Mouse (Mus musculus): Measurements from ENCODE around the gene Slco4c1. TPM values are rescaled to one million over a fixed set of nuclear protein-coding genes. Genes with fewer than 3 reads are reported as not detected.

The Slco4c1 gene
- polyA plus RNA-seq, 1 experiment from 2014 or later, result 0.19 TPM

- Histone ChIP-seq H3K9me3 (replicated peaks; ENCODE audit: control insufficient read depth, low read length) (no peaks in the 10 kb centered on the region), H3K4me3 (ENCODE audit: low read depth, low read length) (no peak overlapping the region), H3K36me3 (ENCODE audit: control insufficient read depth, insufficient read depth, low read length) (no peaks in the 10 kb centered on the region), H3K4me1 (ENCODE audit: control insufficient read depth, insufficient read depth, low read length) (no peaks in the 10 kb centered on the region), H3K27me3 (replicated peaks; ENCODE audit: control insufficient read depth, insufficient read depth, low read length) (no peaks in the 10 kb centered on the region), H3K9ac (ENCODE audit: low read length) (no peak overlapping the region), H3K4me2 (ENCODE audit: low read length) (no peak overlapping the region; the same call in 1 of the 2 replicates), H3K27ac (ENCODE audit: low read depth, low read length) (no peak overlapping the region)
- peak; percentile 33 for DNase-seq (ENCODE audit: low spot score)
- 34% methylated on average over 4 of the region's 4 CpGs for WGBS
- peak; percentile 40; the same call in 1 of the 2 replicates for ATAC-seq
These were observed 77.3 kb downstream of the Slco4c1 start for GRCm38 (mm10) chr1:96794690-96795089.

DNA sequence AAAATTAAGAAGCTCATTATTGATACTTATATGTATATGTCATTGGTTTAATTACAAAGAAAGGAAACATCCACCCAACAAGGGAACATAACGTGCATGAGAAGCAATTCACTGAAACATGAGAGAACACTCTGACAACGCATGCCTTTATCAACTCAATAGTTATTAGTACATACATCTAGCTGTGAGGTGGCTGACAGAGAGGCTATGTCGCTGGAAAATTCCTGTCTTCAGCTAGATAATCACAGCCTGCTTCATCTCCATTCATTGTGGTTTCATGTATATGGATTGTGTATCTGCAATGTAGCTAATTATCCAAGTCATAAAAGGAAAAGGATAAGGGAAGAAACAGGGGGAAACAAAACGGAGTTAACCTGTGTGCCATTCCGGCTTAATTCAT lies 77.7 kb downstream of the Slco4c1 start:
- WGBS, result 44% methylated on average over 5 of the region's 5 CpGs
- no peak overlapping the region for H3K9ac ChIP-seq (ENCODE audit: low read length)
- no peaks in the 10 kb centered on the region for H3K4me1 ChIP-seq (ENCODE audit: control insufficient read depth, insufficient read depth, low read length)
- no peak overlapping the region for H3K4me3 ChIP-seq (ENCODE audit: low read depth, low read length)
- H3K4me2 ChIP-seq (ENCODE audit: low read length), result no peak overlapping the region
- no peaks in the 10 kb centered on the region for H3K9me3 ChIP-seq (replicated peaks; ENCODE audit: control insufficient read depth, low read length)
- ATAC-seq (0 out of 2 replicates have a peak, but pooled peaks have one; percentile 31), DNase-seq (ENCODE audit: low spot score) (peak; percentile 13)
- no peak overlapping the region for H3K27ac ChIP-seq (ENCODE audit: low read depth, low read length)
- H3K36me3 ChIP-seq (ENCODE audit: control insufficient read depth, insufficient read depth, low read length), result no peaks in the 10 kb centered on the region
- no peaks in the 10 kb centered on the region for H3K27me3 ChIP-seq (replicated peaks; ENCODE audit: control insufficient read depth, insufficient read depth, low read length)

- H3K4me3 ChIP-seq (ENCODE audit: low read depth, low read length), result no peak overlapping the region
These were observed 82.7 kb downstream of the Slco4c1 start for GRCm38 (mm10) chr1:96789268-96789667.

DNA sequence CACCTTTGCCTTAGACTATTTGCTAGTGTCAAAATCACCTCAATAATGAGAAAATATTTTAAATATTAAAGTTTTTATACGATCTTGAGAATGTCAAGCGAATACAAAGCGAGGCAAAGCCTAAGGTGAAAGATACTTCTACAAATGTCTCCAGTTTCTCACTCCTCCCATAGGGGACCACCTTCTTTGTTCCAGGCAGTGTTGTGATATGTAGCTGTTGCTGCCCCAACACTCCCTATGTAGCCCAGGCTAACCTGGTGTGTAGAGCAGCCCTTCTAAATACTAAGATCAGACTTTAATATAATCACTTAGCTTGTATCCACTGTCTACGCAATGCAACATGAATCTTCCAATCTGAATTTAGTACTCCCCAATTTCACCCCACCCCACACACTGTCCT lies 97.8 kb downstream of the Slco4c1 start:
- H3K27ac ChIP-seq (ENCODE audit: low read depth, low read length), result no peak overlapping the region
- no peak overlapping the region for H3K9ac ChIP-seq (ENCODE audit: low read length)
- H3K27me3 ChIP-seq (replicated peaks; ENCODE audit: control insufficient read depth, insufficient read depth, low read length), result no peaks in the 10 kb centered on the region
- H3K4me3 ChIP-seq (ENCODE audit: low read depth, low read length), result no peak overlapping the region
- DNase-seq (ENCODE audit: low spot score) (no peak), ATAC-seq (peak; percentile 40)
- H3K4me2 ChIP-seq (ENCODE audit: low read length), result no peak overlapping the region
- 87% methylated on average over 4 of the region's 4 CpGs for WGBS
- H3K4me1 ChIP-seq (ENCODE audit: control insufficient read depth, insufficient read depth, low read length), result no peaks in the 10 kb centered on the region
- H3K36me3 ChIP-seq (ENCODE audit: control insufficient read depth, insufficient read depth, low read length), result no peaks in the 10 kb centered on the region
- H3K9me3 ChIP-seq (replicated peaks; ENCODE audit: control insufficient read depth, low read length), result no peaks in the 10 kb centered on the region

More at GRCm38 (mm10) chr1:96789268-96789667, 82.7 kb downstream of the Slco4c1 start:
- DNase-seq (ENCODE audit: low spot score) (no peak), ATAC-seq (no peak)
- 95% methylated on average over 1 of the region's 1 CpGs for WGBS
- Histone ChIP-seq H3K36me3 (ENCODE audit: control insufficient read depth, insufficient read depth, low read length) (no peaks in the 10 kb centered on the region), H3K4me2 (ENCODE audit: low read length) (no peak overlapping the region), H3K9ac (ENCODE audit: low read length) (no peak overlapping the region), H3K9me3 (replicated peaks; ENCODE audit: control insufficient read depth, low read length) (no peaks in the 10 kb centered on the region), H3K27ac (ENCODE audit: low read depth, low read length) (no peak overlapping the region), H3K27me3 (replicated peaks; ENCODE audit: control insufficient read depth, insufficient read depth, low read length) (no peaks in the 10 kb centered on the region), H3K4me1 (ENCODE audit: control insufficient read depth, insufficient read depth, low read length) (no peaks in the 10 kb centered on the region)

DNA sequence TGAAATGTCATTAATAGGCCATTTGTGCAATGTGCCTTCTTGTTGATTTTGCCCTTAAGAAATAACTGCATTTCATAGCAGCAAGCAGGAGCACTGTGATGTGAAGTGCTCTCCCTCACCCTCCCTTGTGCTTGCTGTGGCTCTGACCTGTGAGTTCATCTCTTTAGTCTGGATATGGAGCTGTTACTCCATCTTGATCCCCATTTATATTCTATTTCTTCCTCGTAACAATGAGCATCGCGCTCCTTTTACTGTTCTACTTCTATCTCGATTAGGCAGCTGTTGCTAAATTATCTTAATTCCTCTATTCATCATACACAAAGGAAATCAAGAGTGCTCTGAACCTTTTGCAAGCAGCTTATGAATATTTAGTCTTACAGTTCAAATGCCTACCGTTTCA lies 98.3 kb downstream of the Slco4c1 start:
- Histone ChIP-seq H3K27ac (ENCODE audit: low read depth, low read length) (no peak overlapping the region), H3K36me3 (ENCODE audit: control insufficient read depth, insufficient read depth, low read length) (no peaks in the 10 kb centered on the region), H3K4me2 (ENCODE audit: low read length) (no peak overlapping the region), H3K4me1 (ENCODE audit: control insufficient read depth, insufficient read depth, low read length) (no peaks in the 10 kb centered on the region), H3K9ac (ENCODE audit: low read length) (no peak overlapping the region), H3K27me3 (replicated peaks; ENCODE audit: control insufficient read depth, insufficient read depth, low read length) (no peaks in the 10 kb centered on the region), H3K9me3 (replicated peaks; ENCODE audit: control insufficient read depth, low read length) (no peaks in the 10 kb centered on the region), H3K4me3 (ENCODE audit: low read depth, low read length) (no peak overlapping the region)
- WGBS, result 64% methylated on average over 5 of the region's 5 CpGs
- DNase-seq (ENCODE audit: low spot score) (peak; percentile 43), ATAC-seq (peak; percentile 85)

DNA sequence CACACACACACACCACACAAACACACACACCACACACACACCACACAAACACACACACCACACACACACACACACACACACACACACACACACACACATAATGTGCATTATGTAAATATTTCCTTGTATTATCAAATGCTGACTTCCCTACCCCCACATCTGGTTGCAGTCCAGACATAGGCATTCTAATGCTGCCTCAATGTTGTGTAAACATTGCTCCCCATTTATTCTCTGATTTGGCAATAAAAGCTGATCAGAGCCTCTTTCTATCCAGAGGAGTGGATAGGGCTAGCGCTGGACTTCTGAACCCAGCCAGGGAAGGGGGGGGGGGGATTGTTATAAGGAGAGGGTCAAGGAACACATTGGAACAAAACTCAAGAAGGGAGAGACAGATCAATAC lies 101.7 kb downstream of the Slco4c1 start:
- H3K4me3 ChIP-seq (ENCODE audit: low read depth, low read length), result no peak overlapping the region
- H3K36me3 ChIP-seq (ENCODE audit: control insufficient read depth, insufficient read depth, low read length), result no peaks in the 10 kb centered on the region
- H3K4me1 ChIP-seq (ENCODE audit: control insufficient read depth, insufficient read depth, low read length), result no peaks in the 10 kb centered on the region
- H3K27me3 ChIP-seq (replicated peaks; ENCODE audit: control insufficient read depth, insufficient read depth, low read length), result no peaks in the 10 kb centered on the region
- DNase-seq (ENCODE audit: low spot score) (no peak), ATAC-seq (no peak)
- H3K9me3 ChIP-seq (replicated peaks; ENCODE audit: control insufficient read depth, low read length), result no peaks in the 10 kb centered on the region
- no peak overlapping the region for H3K4me2 ChIP-seq (ENCODE audit: low read length)
- no peak overlapping the region for H3K9ac ChIP-seq (ENCODE audit: low read length)
- no peak overlapping the region for H3K27ac ChIP-seq (ENCODE audit: low read depth, low read length)
- WGBS, result 100% methylated on average over 1 of the region's 1 CpGs

DNA sequence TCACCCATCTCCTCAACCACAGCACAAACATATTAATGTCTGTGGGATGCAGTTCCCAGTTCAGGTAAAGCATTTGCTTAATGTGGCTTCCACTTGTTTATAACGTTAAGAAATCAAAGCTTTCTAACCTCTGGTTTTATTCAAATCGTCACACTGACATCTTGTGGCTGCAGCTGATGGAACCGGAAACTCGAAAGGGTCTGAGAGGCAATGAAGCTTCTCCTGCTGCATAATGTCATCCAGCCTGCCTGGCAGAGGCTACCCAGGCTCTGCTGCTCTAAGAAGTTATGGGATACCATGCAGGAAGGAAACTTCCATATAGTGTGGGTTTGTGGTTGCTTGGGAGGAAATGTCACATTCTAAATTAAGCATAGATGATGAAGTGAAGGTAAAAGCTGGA lies 103.7 kb downstream of the Slco4c1 start:
- ATAC-seq, result peak; percentile 50
- WGBS, result 18% methylated on average over 4 of the region's 4 CpGs

GRCm38 (mm10) chr1:96766535-96766934 lies 105.4 kb downstream of the Slco4c1 start:
- Histone ChIP-seq H3K27ac (ENCODE audit: low read depth, low read length) (no peak overlapping the region), H3K4me3 (ENCODE audit: low read depth, low read length) (no peak overlapping the region), H3K9ac (ENCODE audit: low read length) (no peak overlapping the region), H3K36me3 (ENCODE audit: control insufficient read depth, insufficient read depth, low read length) (no peaks in the 10 kb centered on the region), H3K4me2 (ENCODE audit: low read length) (no peak overlapping the region), H3K4me1 (ENCODE audit: control insufficient read depth, insufficient read depth, low read length) (no peaks in the 10 kb centered on the region), H3K27me3 (replicated peaks; ENCODE audit: control insufficient read depth, insufficient read depth, low read length) (no peaks in the 10 kb centered on the region), H3K9me3 (replicated peaks; ENCODE audit: control insufficient read depth, low read length) (no peaks in the 10 kb centered on the region)
- no peak for ATAC-seq
- DNase-seq (ENCODE audit: low spot score), result no peak
- WGBS, result 76% methylated on average over 1 of the region's 1 CpGs

More for the DNA sequence above, 103.7 kb downstream of the Slco4c1 start:
- no peaks in the 10 kb centered on the region for H3K4me1 ChIP-seq (ENCODE audit: control insufficient read depth, insufficient read depth, low read length)
- no peak overlapping the region for H3K27ac ChIP-seq (ENCODE audit: low read depth, low read length)
- H3K4me3 ChIP-seq (ENCODE audit: low read depth, low read length), result no peak overlapping the region
- no peaks in the 10 kb centered on the region for H3K27me3 ChIP-seq (replicated peaks; ENCODE audit: control insufficient read depth, insufficient read depth, low read length)
- no peaks in the 10 kb centered on the region for H3K9me3 ChIP-seq (replicated peaks; ENCODE audit: control insufficient read depth, low read length)
- H3K9ac ChIP-seq (ENCODE audit: low read length), result no peak overlapping the region
- DNase-seq (ENCODE audit: low spot score), result peak; percentile 61
- no peak overlapping the region for H3K4me2 ChIP-seq (ENCODE audit: low read length)
- no peaks in the 10 kb centered on the region for H3K36me3 ChIP-seq (ENCODE audit: control insufficient read depth, insufficient read depth, low read length)
